Mouse (Mus musculus) liver, postnatal 0 days (tissue): ENCODE measurements around the gene Hcn1.

ENCODE experiments used
- CTCF ChIP-seq: sonication (generic); IDR thresholded peaks from 2 replicates; pipeline ENCODE4 v1.5.1; 2016; ENCODE audit warnings: antibody characterized with exemption, low read depth
- EP300 ChIP-seq: IDR thresholded peaks from 2 replicates; pipeline ENCODE4 v1.6.1; 2016; ENCODE audit warnings: antibody characterized with exemption, low read depth, mild to moderate bottlenecking

DNA sequence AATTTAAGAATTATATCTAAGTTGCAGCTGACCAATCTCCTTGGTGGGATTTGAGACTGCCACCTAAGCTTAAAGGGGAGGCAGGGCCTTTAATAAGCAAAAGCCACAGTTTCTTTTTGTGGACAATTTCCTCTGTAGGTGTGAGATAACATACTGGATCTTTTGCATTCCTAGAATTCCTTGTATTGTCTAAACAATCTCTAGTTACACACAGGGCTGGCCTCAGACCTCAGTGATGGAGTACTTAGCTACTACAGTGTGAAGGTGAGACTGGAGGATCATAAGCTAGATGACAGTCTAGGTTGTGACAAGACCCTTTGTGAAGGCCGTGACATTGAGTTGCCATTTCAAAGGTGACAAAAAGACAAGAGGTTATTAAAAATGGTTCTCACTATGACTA, 419.1 kb downstream of the Hcn1 start:
- TF ChIP-seq CTCF: no peak
- no peak for TF ChIP-seq EP300
